Mouse (Mus musculus) MEL (cell line): Measurements from ENCODE around the gene Tpbgl. TPM values are rescaled to one million over a fixed set of nuclear protein-coding genes. Genes with fewer than 3 reads are reported as not detected.
A peak's percentile ranks its signal among the peaks of the same experiment; 100 is the strongest.

Experiments
- DNase-seq: peaks from one replicate; pipeline ENCODE4 v3.0.0; 2011; ENCODE audit warnings: low read depth, low spot score
- H3K27ac ChIP-seq: 2 replicates; pipeline ENCODE4 v1.5.1; 2012; ENCODE audit warnings: low read depth, mild to moderate bottlenecking, control low read depth, low read length, moderate library complexity; ENCODE audit not compliant: control insufficient read depth
- H3K27me3 ChIP-seq, 2 experiments: fragments of 150-350 bp in 1 of 2; sonication (generic) in 1 of 2; 2 replicates each; pipeline ENCODE4 v1.6.1; 2012; ENCODE audit warnings: low read length in 2 of 2, mild to moderate bottlenecking in 2 of 2, improper control_type of control experiment in 1 of 2, moderate library complexity in 1 of 2; ENCODE audit not compliant: insufficient read depth in 2 of 2, control insufficient read depth in 1 of 2
- H3K36me3 ChIP-seq, 2 experiments: 2 replicates each; pipeline ENCODE4 v1.6.1; 2012 to 2014; ENCODE audit warnings: low read length in 2 of 2, improper control_type of control experiment in 1 of 2, inconsistent platforms in 1 of 2, mild to moderate bottlenecking in 1 of 2; ENCODE audit not compliant: insufficient read depth in 2 of 2, control insufficient read depth in 1 of 2
- H3K4me1 ChIP-seq, 2 experiments: fragments of 150-350 bp in 1 of 2; sonication (generic) in 1 of 2; 2 replicates each; pipeline ENCODE4 v1.6.1; 2012; ENCODE audit warnings: low read length in 2 of 2, improper control_type of control experiment in 1 of 2, mild to moderate bottlenecking in 1 of 2; ENCODE audit not compliant: insufficient read depth in 2 of 2, control insufficient read depth in 1 of 2
- H3K4me3 ChIP-seq, 2 experiments: fragments of 150-350 bp in 1 of 2; sonication (generic) in 1 of 2; 2 replicates each; pipeline ENCODE4 v1.5.1; 2012; ENCODE audit warnings: low read depth in 2 of 2, low read length in 2 of 2, mild to moderate bottlenecking in 2 of 2, moderate library complexity in 2 of 2, control low read depth in 1 of 2, improper control_type of control experiment in 1 of 2; ENCODE audit not compliant: control insufficient read depth in 1 of 2, insufficient read depth in 1 of 2
- H3K79me2 ChIP-seq: 2 replicates; pipeline ENCODE4 v1.6.1; 2012; ENCODE audit warnings: mild to moderate bottlenecking, low read length, moderate library complexity; ENCODE audit not compliant: control insufficient read depth, poor library complexity, insufficient read depth
- H3K9ac ChIP-seq: 2 replicates; pipeline ENCODE4 v1.6.1; 2012; ENCODE audit warnings: low read depth, mild to moderate bottlenecking, control low read depth, low read length, moderate library complexity; ENCODE audit not compliant: control insufficient read depth, poor library complexity, severe bottlenecking
- H3K9me3 ChIP-seq: fragments of 150-350 bp; sonication (generic); replicated peaks from 2 replicates; pipeline ENCODE4 v1.6.1; 2012; ENCODE audit warnings: mild to moderate bottlenecking, low read length, improper control_type of control experiment, moderate library complexity; ENCODE audit not compliant: insufficient read depth
- CHD1 ChIP-seq: IDR thresholded peaks from 2 replicates; pipeline ENCODE4 v1.6.1; 2012; ENCODE audit warnings: low read depth, mild to moderate bottlenecking, inconsistent platforms, low read length, improper control_type of control experiment
- CHD2 ChIP-seq: IDR thresholded peaks from 2 replicates; pipeline ENCODE4 v1.6.1; 2011; ENCODE audit warnings: low read length, improper control_type of control experiment
- CTCF ChIP-seq, 3 experiments: IDR thresholded peaks in 2 of 3; conservative IDR thresholded peaks in 1 of 3; 2 replicates each; pipeline ENCODE4 v1.5.1; 2011 to 2012; ENCODE audit warnings: low read length in 3 of 3, low read depth in 2 of 3, mild to moderate bottlenecking in 2 of 3, improper control_type of control experiment in 1 of 3, inconsistent platforms in 1 of 3, mixed read lengths in 1 of 3, moderate library complexity in 1 of 3; ENCODE audit not compliant: control insufficient read depth in 1 of 3, insufficient read depth in 1 of 3, poor library complexity in 1 of 3, severe bottlenecking in 1 of 3
- E2F4 ChIP-seq: IDR thresholded peaks from 2 replicates; pipeline ENCODE4 v1.6.1; 2011; ENCODE audit warnings: low read depth, low read length, improper control_type of control experiment, borderline replicate concordance
- EP300 ChIP-seq, 2 experiments: IDR thresholded peaks; 2 replicates each; pipeline ENCODE4 v1.6.1; 2011; ENCODE audit warnings: improper control_type of control experiment in 2 of 2, low read length in 2 of 2, low read depth in 1 of 2, mild to moderate bottlenecking in 1 of 2
- ETS1 ChIP-seq: IDR thresholded peaks from 2 replicates; pipeline ENCODE4 v1.6.1; 2012; ENCODE audit warnings: low read depth, mild to moderate bottlenecking, inconsistent platforms, low read length, improper control_type of control experiment, moderate library complexity
- HCFC1 ChIP-seq: IDR thresholded peaks from 2 replicates; pipeline ENCODE4 v1.6.1; 2012; ENCODE audit warnings: low read depth, mild to moderate bottlenecking, inconsistent platforms, low read length, improper control_type of control experiment, moderate library complexity
- JUND ChIP-seq: IDR thresholded peaks from 2 replicates; pipeline ENCODE4 v1.6.1; 2011; ENCODE audit warnings: low read depth, mild to moderate bottlenecking, improper control_type of control experiment, low read length
- MXI1 ChIP-seq: IDR thresholded peaks from 2 replicates; pipeline ENCODE4 v1.6.1; 2011; ENCODE audit warnings: mild to moderate bottlenecking, low read depth, low read length, improper control_type of control experiment
- MYB ChIP-seq: IDR thresholded peaks from 2 replicates; pipeline ENCODE4 v1.6.1; 2011; ENCODE audit warnings: mild to moderate bottlenecking, low read depth, low read length, improper control_type of control experiment
- MYC ChIP-seq: IDR thresholded peaks from 2 replicates; pipeline ENCODE4 v1.6.1; 2011; ENCODE audit warnings: low read depth, mild to moderate bottlenecking, low read length, improper control_type of control experiment, moderate library complexity
- POLR2A ChIP-seq, 2 experiments: IDR thresholded peaks; 2 replicates each; pipeline ENCODE4 v1.6.1; 2011 to 2012; ENCODE audit warnings: low read length in 2 of 2, mild to moderate bottlenecking in 2 of 2, control low read depth in 1 of 2, improper control_type of control experiment in 1 of 2, low read depth in 1 of 2, moderate library complexity in 1 of 2; ENCODE audit not compliant: control insufficient read depth in 1 of 2, insufficient read depth in 1 of 2, poor library complexity in 1 of 2
- RAD21 ChIP-seq: IDR thresholded peaks from 2 replicates; pipeline ENCODE4 v1.6.1; 2011; ENCODE audit warnings: mild to moderate bottlenecking, low read depth, low read length, improper control_type of control experiment
- RCOR1 ChIP-seq: IDR thresholded peaks from 2 replicates; pipeline ENCODE4 v1.6.1; 2012; ENCODE audit warnings: low read depth, mild to moderate bottlenecking, inconsistent platforms, low read length, improper control_type of control experiment
- SMC3 ChIP-seq: IDR thresholded peaks from 2 replicates; pipeline ENCODE4 v1.6.1; 2011; ENCODE audit warnings: low read depth, low read length, improper control_type of control experiment
- TAL1 ChIP-seq: IDR thresholded peaks from 2 replicates; pipeline ENCODE4 v1.6.1; 2012; ENCODE audit warnings: mild to moderate bottlenecking, inconsistent platforms, low read length, moderate library complexity, mixed read lengths
- TBP ChIP-seq: IDR thresholded peaks from 2 replicates; pipeline ENCODE4 v1.8.0; 2011; ENCODE audit warnings: low read depth, low read length, improper control_type of control experiment
- UBTF ChIP-seq: IDR thresholded peaks from 2 replicates; pipeline ENCODE4 v1.6.1; 2012; ENCODE audit warnings: low read depth, mild to moderate bottlenecking, inconsistent platforms, low read length, improper control_type of control experiment, moderate library complexity, borderline replicate concordance; ENCODE audit not compliant: insufficient read depth
- USF1 ChIP-seq: IDR thresholded peaks from 2 replicates; pipeline ENCODE4 v1.6.1; 2014; ENCODE audit warnings: low read depth, mild to moderate bottlenecking, inconsistent platforms, low read length, improper control_type of control experiment, moderate library complexity
- ZC3H11A ChIP-seq: IDR thresholded peaks from 2 replicates; pipeline ENCODE4 v1.6.1; 2012; ENCODE audit warnings: low read depth, mild to moderate bottlenecking, inconsistent platforms, low read length, improper control_type of control experiment
- ZKSCAN1 ChIP-seq: IDR thresholded peaks from 2 replicates; pipeline ENCODE4 v1.6.1; 2012; ENCODE audit warnings: low read depth, mild to moderate bottlenecking, inconsistent platforms, low read length, improper control_type of control experiment, moderate library complexity
- ZMIZ1 ChIP-seq: IDR thresholded peaks from 2 replicates; pipeline ENCODE4 v1.6.1; 2012; ENCODE audit warnings: low read depth, mild to moderate bottlenecking, inconsistent platforms, low read length, improper control_type of control experiment, moderate library complexity
- ZNF384 ChIP-seq: IDR thresholded peaks from 2 replicates; pipeline ENCODE4 v1.6.1; 2012; ENCODE audit warnings: low read depth, mild to moderate bottlenecking, inconsistent platforms, low read length, improper control_type of control experiment
- polyA plus RNA-seq, 2 experiments: library from polyadenylated mRNA; stranded (reverse) in 1 of 2; unstranded in 1 of 2; fragments of >175 nt in 1 of 2; fragments of >200 nt in 1 of 2; gene quantifications; 2 replicates each; pipeline versions ENCODE4 v1.2.1 to v1.2.4; 2012; ENCODE audit warnings: low replicate concordance in 2 of 2, low read depth in 1 of 2; ENCODE audit not compliant: insufficient read length in 2 of 2, insufficient read depth in 1 of 2, missing spikeins in 1 of 2
- total RNA-seq: library from RNA; depleted of rRNA; stranded (reverse); fragments of 300-350 nt; gene quantifications from 2 replicates; pipeline ENCODE4 v1.2.3, GENCODE M21; 2012

The Tpbgl gene
- total and polyA plus RNA-seq, 3 experiments = not detected

GRCm38 (mm10) chr7:99659379-99660029 lies 32.6 kb upstream of the Tpbgl start:
- Histone ChIP-seq H3K9me3 (no peaks in the 10 kb centered on the region), H3K9ac (no peak overlapping the region), H3K4me1 (peaks cover 0 to 2% of the 10 kb centered on the region in 2 experiments; a peak in 1 of 4 replicates), H3K79me2 (no peaks in the 10 kb centered on the region), H3K4me3 (no peak overlapping the region), H3K27ac (no peak overlapping the region), H3K27me3 (no peaks in the 10 kb centered on the region; a peak in 1 of 4 replicates), H3K36me3 (no peaks in the 10 kb centered on the region)
- TF ChIP-seq CTCF (IDR thresholded peaks at IDR 0.05 in 2 of 3, conservative IDR thresholded peaks at IDR 0.05 in 1 of 3; ENCODE audit: control insufficient read depth in 1 of 3, insufficient read depth in 1 of 3, low read depth in 2 of 3, low read length in 3 of 3, poor library complexity in 1 of 3, severe bottlenecking in 1 of 3) (peak; percentile 57 to 85 (median 83)), MXI1 (no peak), HCFC1 (no peak), RCOR1 (no peak), TAL1 (no peak), TBP (no peak), ZKSCAN1 (no peak), ZC3H11A (peak; percentile 83), MYC (no peak), ZMIZ1 (no peak), SMC3 (peak; percentile 92), MYB (no peak), EP300 (IDR thresholded peaks at IDR 0.05; ENCODE audit: low read depth in 1 of 2, low read length in 2 of 2) (no peak), UBTF (no peak), POLR2A (IDR thresholded peaks at IDR 0.05; ENCODE audit: control insufficient read depth in 1 of 2, insufficient read depth in 1 of 2, low read depth in 1 of 2, low read length in 2 of 2, poor library complexity in 1 of 2) (no peak), CHD2 (no peak), JUND (no peak), RAD21 (peak; percentile 80), E2F4 (no peak), ZNF384 (no peak), ETS1 (no peak), CHD1 (no peak), USF1 (no peak)
- peak; percentile 73 for DNase-seq
